Mouse (Mus musculus) testis, adult 2 months (tissue): ENCODE results near the gene Rnf44. TPM values are rescaled to one million over a fixed set of nuclear protein-coding genes. Genes with fewer than 3 reads are reported as not detected.

ENCODE experiments used
- H3K27ac ChIP-seq: fragments of 200-500 bp; 2 replicates; pipeline ENCODE4 v1.5.1; 2012; ENCODE audit warnings: low read depth, low read length; ENCODE audit not compliant: control insufficient read depth, insufficient read depth
- H3K27me3 ChIP-seq: fragments of 200-500 bp; 2 replicates; pipeline ENCODE4 v1.6.1; 2012; ENCODE audit warnings: mild to moderate bottlenecking, low read length, moderate library complexity; ENCODE audit not compliant: control insufficient read depth, insufficient read depth
- H3K36me3 ChIP-seq: fragments of 200-500 bp; 2 replicates; pipeline ENCODE4 v1.6.1; 2012; ENCODE audit warnings: mild to moderate bottlenecking, low read length; ENCODE audit not compliant: control insufficient read depth, insufficient read depth
- H3K4me1 ChIP-seq: fragments of 200-500 bp; 2 replicates; pipeline ENCODE4 v1.6.1; 2012; ENCODE audit warnings: low read length; ENCODE audit not compliant: control insufficient read depth, insufficient read depth
- H3K4me3 ChIP-seq: fragments of 200-500 bp; 2 replicates; pipeline ENCODE4 v1.5.1; 2012; ENCODE audit warnings: low read depth, mild to moderate bottlenecking, low read length, moderate library complexity, mixed read lengths; ENCODE audit not compliant: control insufficient read depth
- CTCF ChIP-seq: fragments of 200-500 bp; IDR thresholded peaks from 2 replicates; pipeline ENCODE4 v1.5.1; 2012; ENCODE audit warnings: low read depth, mild to moderate bottlenecking, inconsistent platforms, low read length, moderate library complexity; ENCODE audit not compliant: control insufficient read depth, insufficient read depth, insufficient replicate concordance
- POLR2A ChIP-seq: fragments of 200-500 bp; IDR thresholded peaks from 2 replicates; pipeline ENCODE4 v1.6.1; 2012; ENCODE audit warnings: low read depth, mild to moderate bottlenecking, inconsistent platforms, low read length, moderate library complexity; ENCODE audit not compliant: control insufficient read depth
- polyA plus RNA-seq: library from polyadenylated mRNA; depleted of rRNA; stranded (reverse); fragments of >200 nt; gene quantifications from 2 replicates; pipeline ENCODE4 v1.2.3, GENCODE M21; 2012; rRNA removed

The Rnf44 gene
- polyA plus RNA-seq, 1 experiment: 418 TPM

- Histone ChIP-seq H3K4me3 (no peak overlapping the region), H3K36me3 (peaks cover 7% of the 10 kb centered on the region), H3K4me1 (no peaks in the 10 kb centered on the region), H3K27ac (no peak overlapping the region), H3K27me3 (no peaks in the 10 kb centered on the region)
- no peak for TF ChIP-seq POLR2A
- TF ChIP-seq CTCF: no peak
These were observed 43.2 kb downstream of the Rnf44 start for GRCm38 (mm10) chr13:54650461-54650860.

GRCm38 (mm10) chr13:54635011-54635410 lies 58.7 kb downstream of the Rnf44 start:
- TF ChIP-seq CTCF: no peak
- TF ChIP-seq POLR2A: no peak
- Histone ChIP-seq H3K4me3 (no peak overlapping the region), H3K36me3 (no peaks in the 10 kb centered on the region), H3K27me3 (no peaks in the 10 kb centered on the region), H3K27ac (no peak overlapping the region), H3K4me1 (no peaks in the 10 kb centered on the region)

GRCm38 (mm10) chr13:54632731-54633277 lies 60.9 kb downstream of the Rnf44 start:
- Histone ChIP-seq H3K4me3 (no peak overlapping the region), H3K4me1 (no peaks in the 10 kb centered on the region), H3K27me3 (no peaks in the 10 kb centered on the region), H3K27ac (no peak overlapping the region), H3K36me3 (no peaks in the 10 kb centered on the region)
- no peak for TF ChIP-seq POLR2A

Other genes starting within 250 kb of the Rnf44 start
- 14.0 and 15.7 TPM in 2 replicates for gene Thoc3, start 225.1 kb downstream of the Rnf44 start, polyA plus RNA-seq
- 22.5 and 23.3 TPM in 2 replicates for gene Simc1, start 190.1 kb downstream of the Rnf44 start, polyA plus RNA-seq
- 59.8 and 60.8 TPM in 2 replicates for gene 4833439L19Rik, start 128.5 kb downstream of the Rnf44 start, polyA plus RNA-seq
- gene Arl10, start 118.9 kb downstream of the Rnf44 start, polyA plus RNA-seq: 1.8 and 2.3 TPM in 2 replicates
- gene Nop16, start 103.8 kb downstream of the Rnf44 start, polyA plus RNA-seq: 8.2 and 10.7 TPM in 2 replicates
- gene Higd2a, start 103.7 kb downstream of the Rnf44 start, polyA plus RNA-seq: 87.3 and 112 TPM in 2 replicates
- gene Cltb, start 82.6 kb downstream of the Rnf44 start, polyA plus RNA-seq: 12.5 and 12.7 TPM in 2 replicates
- gene Faf2, start 72.1 kb downstream of the Rnf44 start, polyA plus RNA-seq: 23.6 and 31.8 TPM in 2 replicates
- 1.1 and 1.5 TPM in 2 replicates for gene Cdhr2, start 7.6 kb upstream of the Rnf44 start, polyA plus RNA-seq
- gene Gprin1, start 56.0 kb upstream of the Rnf44 start, polyA plus RNA-seq: 0.02 and 0.06 TPM in 2 replicates
- 1.2 and 2.0 TPM in 2 replicates for gene Sncb, start 72.7 kb upstream of the Rnf44 start, polyA plus RNA-seq
- 0.43 and 0.51 TPM in 2 replicates for gene Eif4e1b, start 90.1 kb upstream of the Rnf44 start, polyA plus RNA-seq
- 12.4 and 14.3 TPM in 2 replicates for gene Tspan17, start 95.5 kb upstream of the Rnf44 start, polyA plus RNA-seq